Mouse (Mus musculus) ES-Bruce4 (cell line): ENCODE results near the gene Kcnd3.

Source experiments
- CTCF ChIP-seq: IDR thresholded peaks from one replicate; pipeline ENCODE4 v1.8.1; 2011; ENCODE audit warnings: low read depth, low read length
- EP300 ChIP-seq: IDR thresholded peaks from 2 replicates; pipeline ENCODE4 v1.6.1; 2011; ENCODE audit warnings: low read depth, low read length; ENCODE audit not compliant: insufficient read depth

GRCm38 (mm10) chr3:105653544-105654380, 201.6 kb downstream of the Kcnd3 start:
- TF ChIP-seq EP300 (no peak), CTCF (no peak)
